Comparison of ENCODE assay signal across 8 mouse cellular contexts in genomic region chr7:101538141-101538933, GRCm38 (mm10). TPM values are rescaled to one million over a fixed set of nuclear protein-coding genes. Genes with fewer than 3 reads are reported as not detected.
DNase-seq lines count a peak whose midpoint lies in the region; ATAC-seq lines count a peak whose summit lies in the region.

No protein-coding gene starts in this region.

- ATAC-seq in monocyte, adult 5-6 weeks (replicated peaks; ENCODE audit: insufficient number of reproducible peaks, low FRiP score, low TSS enrichment, poor library complexity, severe bottlenecking), result peak; percentile 45; the same call in 1 of the 2 replicates

- intact Hi-C loops in gastrocnemius, postnatal 14 days (cut with DNase I; ENCODE audit: low total_unique reads), result no loop called here

- peak; percentile 38 for DNase-seq in gastrocnemius, adult 18-20 months (ENCODE audit: low spot score)
- no peak for DNase-seq in gastrocnemius, postnatal 14 days
- DNase-seq in urinary bladder, postnatal 14 days (ENCODE audit: low spot score), result peak; percentile 47
- DNase-seq in urinary bladder, postnatal 4 days (ENCODE audit: low spot score in 2 of 2), result no peak
- DNase-seq in cerebellum, postnatal 14 days, result peak; percentile 64 to 70
- DNase-seq in kidney, postnatal 36 days, result peak; percentile 20 to 44
- DNase-seq in thymus, postnatal 36 days, result peak; percentile 11 to 20

RNA-seq across cellular contexts. Expression of gene Art2b, which starts 47.1 kb away (rescaled TPM):
- not detected for total RNA-seq in gastrocnemius, adult 18-20 months (2021)
- total RNA-seq in gastrocnemius, postnatal 14 days (2021), result not detected
- total RNA-seq in monocyte, adult 5-6 weeks (2017), result 1.6 to 4.2 TPM in 2 of 3 replicates, not detected in the other

Comparison
In these comparisons a context has a peak if more than half of its experiments do, and no peak if none do; other contexts are left out.
1. DNase-seq: peak in gastrocnemius, adult 18-20 months (single experiment), urinary bladder, postnatal 14 days (single experiment), cerebellum, postnatal 14 days (2 of 2), kidney, postnatal 36 days (2 of 2) and thymus, postnatal 36 days (2 of 2); none in gastrocnemius, postnatal 14 days (single experiment) and urinary bladder, postnatal 4 days (0 of 2).